Mouse (Mus musculus) bone marrow, adult 2 months (tissue): Measurements from ENCODE around the gene Hint2.

Source experiments
- CTCF ChIP-seq: fragments of 200-500 bp; IDR thresholded peaks from 2 replicates; pipeline ENCODE4 v1.5.1; 2011; ENCODE audit warnings: low read length, control low read depth; ENCODE audit not compliant: control insufficient read depth, insufficient read depth
- POLR2A ChIP-seq: fragments of 200-500 bp; IDR thresholded peaks from 2 replicates; pipeline ENCODE4 v1.6.1; 2011; ENCODE audit warnings: low read depth, mild to moderate bottlenecking, control low read depth, low read length, borderline replicate concordance; ENCODE audit not compliant: control insufficient read depth

GRCm38 (mm10) chr4:43636751-43637150 lies 19.5 kb downstream of the Hint2 start:
- TF ChIP-seq CTCF (no peak), POLR2A (no peak)
